Mouse (Mus musculus): Measurements from ENCODE around the gene Nek1. TPM values are rescaled to one million over a fixed set of nuclear protein-coding genes. Genes with fewer than 3 reads are reported as not detected.
A peak's percentile ranks its signal among the peaks of the same experiment; 100 is the strongest.

The Nek1 gene
- total and polyA plus RNA-seq, 2 experiments from 2014 or later: 3.1 to 6.3 TPM

DNA sequence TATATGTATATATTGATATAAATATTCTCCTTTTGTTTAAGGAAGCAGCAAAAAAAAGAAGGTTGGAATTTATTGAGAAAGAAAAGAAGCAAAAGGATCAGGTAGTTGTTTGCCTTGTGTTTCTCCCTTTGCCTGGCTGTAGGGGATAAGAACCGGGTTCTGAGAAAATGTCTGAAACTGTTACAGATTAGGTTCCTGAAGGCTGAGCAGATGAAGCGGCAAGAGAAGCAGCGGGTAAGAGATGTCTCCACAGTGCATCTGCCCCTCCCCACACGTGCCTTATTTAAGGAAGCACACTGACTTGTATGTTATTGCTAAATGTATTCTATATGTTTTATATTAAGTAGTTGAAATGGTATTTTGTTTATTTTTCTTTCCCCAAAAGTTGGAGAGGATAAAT, 50.9 kb downstream of the Nek1 start:
- Histone ChIP-seq H3K27ac (ENCODE audit: low read depth) (no peak overlapping the region), H3K36me3 (replicated peaks; ENCODE audit: control insufficient read depth, insufficient read depth, low read length) (no peaks in the 10 kb centered on the region), H3K4me3 (ENCODE audit: low read depth, low read length) (no peak overlapping the region), H3K27me3 (ENCODE audit: control insufficient read depth, insufficient read depth, low read length) (no peaks in the 10 kb centered on the region), H3K4me1 (ENCODE audit: control insufficient read depth, insufficient read depth) (no peaks in the 10 kb centered on the region), H3K9ac (replicated peaks; ENCODE audit: low read depth, low read length) (no peak overlapping the region), H3K4me2 (ENCODE audit: low read depth, low read length) (no peak overlapping the region), H3K9me3 (replicated peaks; ENCODE audit: control insufficient read depth, low read length) (no peaks in the 10 kb centered on the region)
- 86% methylated on average over 4 of the region's 4 CpGs for WGBS
- no peak for TF ChIP-seq EP300 (IDR thresholded peaks at IDR 0.05; ENCODE audit: low read depth)
- no peak for TF ChIP-seq CTCF (IDR thresholded peaks at IDR 0.05; ENCODE audit: low read depth)
- ATAC-seq (ENCODE audit: insufficient read depth, low read depth): no peak
- no peak for DNase-seq (ENCODE audit: low spot score)

DNA sequence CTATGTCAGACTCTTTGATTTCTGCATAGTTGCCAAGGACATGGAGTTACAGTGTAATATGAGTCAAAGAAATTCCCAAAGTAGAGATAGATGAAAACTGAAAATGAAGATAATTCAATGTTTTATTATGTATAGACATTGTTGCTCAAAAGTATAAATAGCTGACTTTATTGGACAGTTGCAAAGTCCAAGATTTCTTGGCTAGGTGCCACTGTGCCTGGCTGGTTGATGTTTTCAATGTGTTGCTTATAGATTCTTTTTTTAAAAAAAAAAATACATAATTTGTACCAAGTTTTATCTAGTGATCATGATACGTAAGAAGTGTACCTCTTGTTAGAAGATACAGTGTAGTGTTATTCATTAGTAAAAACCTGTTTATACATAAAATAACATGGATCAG, 53.8 kb downstream of the Nek1 start:
- Histone ChIP-seq H3K27ac (ENCODE audit: low read depth) (no peak overlapping the region), H3K27me3 (ENCODE audit: control insufficient read depth, insufficient read depth, low read length) (no peaks in the 10 kb centered on the region), H3K4me3 (ENCODE audit: low read depth, low read length) (no peak overlapping the region), H3K4me1 (ENCODE audit: control insufficient read depth, insufficient read depth) (no peaks in the 10 kb centered on the region), H3K9me3 (replicated peaks; ENCODE audit: control insufficient read depth, low read length) (no peaks in the 10 kb centered on the region), H3K36me3 (replicated peaks; ENCODE audit: control insufficient read depth, insufficient read depth, low read length) (0 out of 2 replicates have a peak, but pooled peaks cover 5% of the 10 kb centered on the region), H3K4me2 (ENCODE audit: low read depth, low read length) (no peak overlapping the region), H3K9ac (replicated peaks; ENCODE audit: low read depth, low read length) (no peak overlapping the region)
- TF ChIP-seq CTCF (IDR thresholded peaks at IDR 0.05; ENCODE audit: low read depth) (no peak), EP300 (IDR thresholded peaks at IDR 0.05; ENCODE audit: low read depth) (no peak)
- DNase-seq (ENCODE audit: low spot score): no peak
- no peak for ATAC-seq (ENCODE audit: insufficient read depth, low read depth)
- WGBS: 88% methylated on average over 1 of the region's 1 CpGs

DNA sequence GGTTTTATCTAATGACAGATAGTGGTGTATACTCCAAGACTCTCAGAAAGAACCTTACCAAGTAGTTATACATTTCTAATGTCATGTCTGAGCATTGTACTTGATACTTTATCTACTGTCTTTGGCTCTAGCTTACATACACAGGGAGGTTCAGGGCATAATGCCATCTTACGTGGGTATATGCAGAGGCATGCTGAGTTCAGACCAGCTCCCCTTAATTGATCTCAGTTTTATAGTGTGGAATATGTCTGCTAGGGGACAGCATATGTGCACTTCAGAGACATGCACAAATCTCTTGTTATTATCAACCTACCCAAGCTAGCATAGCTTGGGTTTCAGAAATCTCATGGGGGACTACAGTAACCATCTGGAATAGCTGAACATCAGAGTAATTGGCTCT, 60.0 kb downstream of the Nek1 start:
- H3K4me1 ChIP-seq (ENCODE audit: control insufficient read depth, insufficient read depth): no peaks in the 10 kb centered on the region
- H3K9ac ChIP-seq (replicated peaks; ENCODE audit: low read depth, low read length): no peak overlapping the region
- no peak overlapping the region for H3K4me3 ChIP-seq (ENCODE audit: low read depth, low read length)
- no peak overlapping the region for H3K4me2 ChIP-seq (ENCODE audit: low read depth, low read length)
- H3K9me3 ChIP-seq (replicated peaks; ENCODE audit: control insufficient read depth, low read length): no peaks in the 10 kb centered on the region
- no peak for TF ChIP-seq EP300 (IDR thresholded peaks at IDR 0.05; ENCODE audit: low read depth)
- TF ChIP-seq CTCF (IDR thresholded peaks at IDR 0.05; ENCODE audit: low read depth): no peak
- 88% methylated on average over 1 of the region's 1 CpGs for WGBS
- H3K27me3 ChIP-seq (ENCODE audit: control insufficient read depth, insufficient read depth, low read length): no peaks in the 10 kb centered on the region
- DNase-seq (ENCODE audit: low spot score) (no peak), ATAC-seq (ENCODE audit: insufficient read depth, low read depth) (no peak)
- H3K27ac ChIP-seq (ENCODE audit: low read depth): no peak overlapping the region
- 0 out of 2 replicates have a peak, but pooled peaks cover 5% of the 10 kb centered on the region for H3K36me3 ChIP-seq (replicated peaks; ENCODE audit: control insufficient read depth, insufficient read depth, low read length)

DNA sequence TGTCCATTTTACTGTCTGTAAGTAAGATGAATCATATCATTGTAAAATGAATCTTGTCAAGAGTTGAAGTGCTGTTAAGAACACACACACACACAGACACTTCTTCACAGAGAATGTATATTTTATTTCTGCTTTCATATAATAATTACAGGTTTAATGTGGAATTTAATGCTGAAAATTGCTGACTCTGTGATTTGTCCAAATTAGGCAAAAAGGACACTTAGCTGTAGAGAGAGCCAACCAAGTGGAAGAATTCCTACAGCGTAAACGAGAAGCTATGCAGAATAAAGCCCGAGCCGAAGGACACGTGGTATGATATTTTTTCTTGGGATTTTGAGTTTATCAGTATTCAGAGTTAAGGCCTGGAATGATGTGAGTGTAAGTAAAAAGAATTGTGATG, 61.3 kb downstream of the Nek1 start:
- no peaks in the 10 kb centered on the region for H3K4me1 ChIP-seq (ENCODE audit: control insufficient read depth, insufficient read depth)
- H3K9me3 ChIP-seq (replicated peaks; ENCODE audit: control insufficient read depth, low read length): no peaks in the 10 kb centered on the region
- H3K27ac ChIP-seq (ENCODE audit: low read depth): no peak overlapping the region
- no peak overlapping the region for H3K9ac ChIP-seq (replicated peaks; ENCODE audit: low read depth, low read length)
- H3K36me3 ChIP-seq (replicated peaks; ENCODE audit: control insufficient read depth, insufficient read depth, low read length): 0 out of 2 replicates have a peak, but pooled peaks cover 5% of the 10 kb centered on the region
- ATAC-seq (ENCODE audit: insufficient read depth, low read depth): no peak
- H3K27me3 ChIP-seq (ENCODE audit: control insufficient read depth, insufficient read depth, low read length): no peaks in the 10 kb centered on the region
- H3K4me2 ChIP-seq (ENCODE audit: low read depth, low read length): no peak overlapping the region
- TF ChIP-seq CTCF (IDR thresholded peaks at IDR 0.05; ENCODE audit: low read depth) (no peak), EP300 (IDR thresholded peaks at IDR 0.05; ENCODE audit: low read depth) (no peak)
- no peak overlapping the region for H3K4me3 ChIP-seq (ENCODE audit: low read depth, low read length)
- DNase-seq (ENCODE audit: low spot score): no peak
- WGBS: 86% methylated on average over 5 of the region's 5 CpGs

DNA sequence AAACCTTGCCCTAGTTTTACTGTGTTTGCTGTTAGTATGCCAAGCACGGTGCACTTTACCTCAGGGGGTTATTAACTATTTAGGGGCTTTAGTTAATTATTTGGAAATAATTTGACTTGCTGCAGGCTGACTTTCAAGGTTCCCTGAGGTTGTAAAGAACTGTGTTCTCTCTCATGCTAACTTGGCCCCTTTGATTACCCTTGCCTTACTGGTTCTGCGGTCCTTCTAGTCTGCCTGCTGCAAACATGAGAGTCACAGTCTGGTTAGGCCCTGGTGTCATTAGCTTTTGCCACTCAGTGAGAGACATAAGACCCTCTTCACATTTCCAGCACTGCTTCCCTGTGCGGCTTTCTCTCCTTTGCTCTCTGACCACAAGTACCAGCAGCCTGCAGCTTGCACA, 64.0 kb downstream of the Nek1 start:
- Histone ChIP-seq H3K4me2 (ENCODE audit: low read depth, low read length) (no peak overlapping the region), H3K36me3 (replicated peaks; ENCODE audit: control insufficient read depth, insufficient read depth, low read length) (no peaks in the 10 kb centered on the region), H3K4me1 (ENCODE audit: control insufficient read depth, insufficient read depth) (no peaks in the 10 kb centered on the region), H3K9me3 (replicated peaks; ENCODE audit: control insufficient read depth, low read length) (no peaks in the 10 kb centered on the region), H3K27ac (ENCODE audit: low read depth) (no peak overlapping the region), H3K9ac (replicated peaks; ENCODE audit: low read depth, low read length) (no peak overlapping the region), H3K4me3 (ENCODE audit: low read depth, low read length) (no peak overlapping the region), H3K27me3 (ENCODE audit: control insufficient read depth, insufficient read depth, low read length) (no peaks in the 10 kb centered on the region)
- DNase-seq (ENCODE audit: low spot score): no peak
- TF ChIP-seq EP300 (IDR thresholded peaks at IDR 0.05; ENCODE audit: low read depth) (no peak), CTCF (IDR thresholded peaks at IDR 0.05; ENCODE audit: low read depth) (no peak)
- ATAC-seq (ENCODE audit: insufficient read depth, low read depth): no peak
- WGBS: 85% methylated on average over 3 of the region's 3 CpGs

DNA sequence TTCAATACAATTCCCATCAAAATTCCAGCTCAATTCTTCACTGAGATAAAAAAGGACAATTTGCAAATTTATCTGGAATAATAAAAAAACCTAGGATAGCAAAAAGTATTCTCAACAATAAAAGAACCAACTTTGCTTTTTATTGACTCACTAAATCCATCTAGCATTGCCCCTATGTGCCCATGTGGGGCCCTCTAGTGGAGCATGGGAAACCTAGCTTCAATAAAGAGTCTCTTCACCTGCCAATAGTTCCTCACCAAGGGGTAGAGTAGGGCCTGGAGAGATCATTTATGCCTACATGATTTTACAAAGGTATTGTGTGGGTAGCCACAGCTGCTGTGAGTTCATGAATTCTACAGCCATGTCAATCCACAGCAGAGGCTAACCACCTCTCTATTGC, 66.1 kb downstream of the Nek1 start:
- Histone ChIP-seq H3K4me3 (ENCODE audit: low read depth, low read length) (no peak overlapping the region), H3K36me3 (replicated peaks; ENCODE audit: control insufficient read depth, insufficient read depth, low read length) (no peaks in the 10 kb centered on the region), H3K9me3 (replicated peaks; ENCODE audit: control insufficient read depth, low read length) (no peaks in the 10 kb centered on the region), H3K27ac (ENCODE audit: low read depth) (no peak overlapping the region), H3K4me2 (ENCODE audit: low read depth, low read length) (no peak overlapping the region), H3K9ac (replicated peaks; ENCODE audit: low read depth, low read length) (no peak overlapping the region), H3K27me3 (ENCODE audit: control insufficient read depth, insufficient read depth, low read length) (no peaks in the 10 kb centered on the region), H3K4me1 (ENCODE audit: control insufficient read depth, insufficient read depth) (no peaks in the 10 kb centered on the region)
- TF ChIP-seq CTCF (IDR thresholded peaks at IDR 0.05; ENCODE audit: low read depth): peak; percentile 25; the same call in 1 of the 2 replicates
- TF ChIP-seq EP300 (IDR thresholded peaks at IDR 0.05; ENCODE audit: low read depth): no peak
- ATAC-seq (ENCODE audit: insufficient read depth, low read depth) (no peak), DNase-seq (ENCODE audit: low spot score) (no peak)

Data from heart, postnatal 0 days (tissue).